Mouse (Mus musculus) adrenal gland, adult 18-20 months (tissue): ENCODE measurements at regions not wholly inside any gene's neighbourhood (a gene's known extent, or its start where the extent isn't known, plus 50 kb on each side); places are given as distances from the start of the nearest gene placed in this dataset.

ENCODE experiments used
- DNase-seq, 2 experiments: peaks; one replicate each; pipeline ENCODE4 v3.0.0; 2021 to 2022; ENCODE audit warnings: low spot score in 2 of 2

DNA sequence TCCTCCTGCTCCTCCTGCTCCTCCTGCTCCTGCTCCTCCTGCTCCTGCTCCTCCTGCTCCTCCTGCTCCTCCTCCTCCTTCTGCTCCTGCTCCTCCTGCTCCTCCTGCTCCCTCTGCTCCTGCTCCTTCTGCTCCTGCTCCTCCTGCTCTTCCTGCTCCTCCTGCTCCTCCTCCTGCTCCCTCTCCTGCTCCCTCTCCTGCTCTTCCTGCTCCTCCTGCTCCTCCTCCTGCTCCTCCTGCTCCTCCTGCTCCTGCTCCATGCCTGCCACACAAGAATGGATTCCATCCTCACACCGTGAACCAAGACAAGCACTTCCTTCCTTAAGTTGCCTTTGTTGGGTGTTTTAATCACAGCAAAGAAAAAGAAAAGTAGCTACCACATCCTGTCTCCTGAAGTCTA lies 144.4 kb upstream of the A230072I06Rik start:
- no peak for DNase-seq

DNA sequence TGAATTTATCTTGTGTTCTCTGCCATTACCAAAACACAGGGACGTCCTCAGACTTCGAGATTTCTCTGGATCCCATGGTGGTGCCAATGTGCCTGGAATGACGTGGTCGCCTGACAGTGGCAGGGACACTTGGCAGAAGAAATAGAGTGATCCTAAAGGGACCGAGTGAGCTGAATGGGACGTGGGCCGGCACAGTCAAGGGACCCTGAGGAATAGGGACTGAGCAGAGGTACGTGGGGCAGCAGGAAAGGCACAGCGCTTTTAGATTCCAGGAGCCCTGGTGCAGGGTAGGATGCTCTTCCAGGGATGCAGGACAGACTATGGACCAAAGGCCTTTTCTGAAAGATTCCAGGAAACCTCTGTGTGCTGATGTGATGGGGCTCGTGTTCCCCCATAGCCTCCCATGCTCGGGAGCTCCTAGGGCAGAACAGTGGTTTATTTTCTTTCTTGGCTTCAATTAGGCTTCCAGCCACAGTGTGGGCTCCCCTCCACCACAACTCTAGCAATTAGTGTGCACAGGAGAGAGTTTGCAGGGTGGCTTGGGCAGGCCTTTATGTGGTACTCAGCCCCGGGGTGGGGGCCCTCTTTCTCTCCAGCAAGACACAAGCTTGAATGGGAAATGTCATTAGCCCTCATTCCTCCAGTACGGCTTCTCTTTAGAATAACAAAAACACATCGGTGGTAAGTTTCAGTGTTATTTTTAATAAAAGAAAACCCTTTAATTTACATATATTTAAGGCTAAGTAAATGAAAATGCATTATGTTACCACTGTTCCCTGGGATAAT lies 143.0 kb upstream of the A230072I06Rik start:
- DNase-seq = no peak

DNA sequence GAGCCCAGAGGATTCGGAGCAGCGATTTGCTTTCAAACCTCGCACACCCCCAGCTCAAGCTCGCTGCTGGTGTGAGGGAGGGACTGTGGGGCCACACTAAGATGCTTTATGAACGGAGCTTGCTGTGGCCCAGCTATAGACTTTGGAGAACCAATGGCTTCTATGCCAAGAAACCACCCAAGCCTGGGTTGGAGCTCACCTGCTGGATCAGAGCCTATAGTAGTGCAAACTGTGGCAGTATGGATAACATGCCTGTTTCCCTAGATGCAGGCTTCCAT lies 142.5 kb upstream of the A230072I06Rik start:
- DNase-seq = no peak

DNA sequence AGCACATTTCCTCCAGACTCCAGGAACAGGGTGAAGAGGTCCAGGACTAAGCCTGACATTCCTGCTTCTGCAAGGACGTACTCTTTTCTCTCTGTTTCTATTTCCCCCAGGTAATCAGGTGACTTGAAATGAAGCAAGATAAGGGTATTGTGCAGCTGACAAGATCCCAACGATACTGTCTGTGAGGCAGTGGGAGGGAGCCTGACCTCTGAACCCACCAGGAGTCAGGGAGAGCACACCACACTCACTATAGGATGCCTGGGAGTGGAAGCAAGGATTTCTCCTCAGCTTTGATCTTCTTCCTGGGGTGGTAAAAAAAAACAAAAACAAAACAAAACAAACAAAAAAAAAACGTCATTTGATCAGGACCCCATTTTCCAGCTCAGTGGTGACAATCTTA lies 141.1 kb upstream of the A230072I06Rik start:
- no peak for DNase-seq

DNA sequence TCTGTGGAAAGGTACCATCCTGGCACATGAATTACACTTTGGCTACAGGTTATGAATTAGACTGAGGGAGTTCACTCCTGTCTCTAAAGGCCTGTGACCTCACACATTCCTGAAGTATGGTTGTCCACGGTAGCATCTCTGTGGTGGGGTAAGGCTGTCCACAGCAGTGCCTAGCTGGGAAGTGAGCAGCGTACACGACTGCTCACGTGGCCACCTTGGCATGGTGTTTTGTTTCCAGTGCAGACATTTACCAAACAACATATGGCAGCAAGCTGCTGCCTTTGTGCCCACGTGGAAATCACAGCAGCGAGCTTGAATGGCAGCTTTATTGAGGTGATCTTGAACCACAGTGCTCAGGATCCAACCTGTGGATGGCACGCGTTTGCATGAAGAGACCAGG lies 140.7 kb upstream of the A230072I06Rik start:
- no peak for DNase-seq

DNA sequence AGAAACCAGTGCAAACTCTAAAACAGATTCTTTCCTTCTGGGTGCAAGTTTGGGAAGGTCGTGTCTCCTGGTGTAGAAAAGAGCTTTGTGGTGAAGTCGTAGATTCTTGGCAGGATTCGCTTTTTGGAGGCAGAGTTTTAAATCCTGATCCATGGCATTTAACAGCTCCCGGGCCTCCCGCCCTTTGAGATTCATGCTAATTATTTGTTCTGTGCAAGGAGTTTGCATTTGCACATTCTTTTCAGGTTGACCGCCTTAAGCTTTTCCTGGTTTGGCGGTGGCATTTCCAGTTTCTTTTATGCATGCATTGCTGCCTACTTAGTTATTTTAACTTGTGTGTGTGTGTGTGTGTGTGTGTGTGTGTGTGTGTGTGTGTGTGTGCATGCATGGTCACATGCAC lies 126.9 kb upstream of the A230072I06Rik start:
- no peak for DNase-seq

DNA sequence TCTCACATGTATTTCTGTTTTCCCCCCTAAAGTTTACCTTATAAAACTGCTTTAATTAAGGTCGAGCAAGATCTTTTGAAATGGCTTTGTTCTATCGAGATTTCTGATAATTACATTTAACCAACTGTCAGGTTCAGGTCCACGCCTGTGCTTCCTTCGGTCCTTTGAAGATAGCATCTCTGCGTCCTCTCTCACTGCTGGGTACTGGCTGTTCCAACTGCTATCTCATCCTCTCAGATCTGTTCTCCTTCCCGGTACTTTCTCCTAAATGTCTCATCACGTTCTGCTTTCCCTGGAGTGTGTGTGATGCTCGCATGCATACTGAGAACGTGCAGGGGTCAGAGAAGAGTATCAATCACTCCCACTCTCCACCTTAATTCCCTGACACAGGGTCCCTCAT lies 125.8 kb upstream of the A230072I06Rik start:
- DNase-seq = no peak

DNA sequence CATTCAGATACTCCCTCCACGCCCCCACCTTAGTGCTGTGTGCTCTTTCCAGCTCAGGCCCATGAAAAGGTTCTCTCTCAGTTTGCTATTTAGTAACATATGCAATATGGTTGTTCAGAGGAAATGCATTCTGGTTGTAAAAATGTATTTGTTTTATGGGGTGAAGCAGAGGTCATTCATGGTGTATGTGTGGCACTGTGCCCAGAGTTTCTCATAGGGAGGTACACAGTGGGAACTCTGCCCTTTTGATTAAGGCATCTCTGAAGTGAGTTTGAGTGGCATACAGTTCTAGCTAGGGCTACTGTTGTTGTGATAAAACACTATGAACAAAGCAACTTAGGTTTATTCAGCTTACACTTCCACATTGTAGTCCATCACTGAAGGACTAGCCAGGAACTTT lies 121.7 kb upstream of the A230072I06Rik start:
- no peak for DNase-seq

DNA sequence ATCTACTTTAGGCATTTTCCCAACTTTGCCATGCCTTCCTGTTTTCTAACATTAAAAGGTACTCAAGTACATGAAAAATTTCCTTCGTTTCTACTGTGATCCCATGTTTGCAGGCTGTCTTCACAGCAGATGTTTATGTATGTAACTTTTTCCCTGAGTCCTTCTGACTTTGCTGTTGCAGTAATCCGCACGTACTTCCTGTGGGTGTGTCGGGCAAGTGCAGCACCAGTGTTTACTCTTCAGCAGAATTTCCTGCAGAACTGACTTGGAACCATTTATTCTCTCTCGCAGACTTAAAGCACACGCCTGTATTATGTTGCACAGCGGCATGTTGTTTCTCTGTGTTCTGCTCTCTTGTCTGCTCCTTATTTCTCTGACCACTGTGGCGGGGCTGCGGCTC lies 120.4 kb upstream of the A230072I06Rik start:
- DNase-seq = no peak

DNA sequence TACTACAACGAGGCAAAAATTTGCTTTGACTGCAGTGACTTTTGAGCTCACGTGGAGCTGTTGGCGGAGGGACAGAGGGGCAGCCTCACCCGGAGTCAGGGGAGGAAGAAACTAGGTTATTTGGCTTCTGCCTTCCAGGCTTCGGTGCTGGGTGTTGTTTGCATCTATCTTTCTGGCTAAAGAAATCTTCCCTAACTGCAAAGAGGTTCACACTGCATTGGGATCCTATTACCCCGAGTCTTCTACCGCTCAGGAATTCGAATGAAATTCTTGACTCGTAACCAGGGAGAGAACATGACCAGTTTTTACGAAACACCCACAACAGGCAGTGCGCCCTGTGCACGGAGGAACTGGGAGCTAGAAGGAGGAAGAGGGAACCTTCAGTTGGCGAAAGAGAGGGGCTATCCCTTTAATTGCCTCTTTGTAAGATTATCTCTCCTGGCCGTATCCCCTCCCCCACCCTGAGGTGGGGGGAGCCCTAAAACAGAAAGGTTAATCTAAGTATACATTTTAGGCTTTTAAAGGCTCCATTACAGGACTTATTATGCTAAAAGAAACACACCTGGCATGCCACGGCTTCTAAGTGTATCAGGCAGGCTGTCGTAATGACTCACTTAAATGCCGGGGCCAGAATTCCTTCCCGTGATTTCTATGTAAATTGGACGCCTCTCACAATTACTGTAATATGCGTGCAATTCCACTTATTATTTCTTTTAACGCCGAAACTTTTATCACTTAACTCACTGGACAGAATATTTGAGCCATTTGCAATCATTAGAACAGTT lies 115.5 kb upstream of the A230072I06Rik start:
- no peak for DNase-seq

DNA sequence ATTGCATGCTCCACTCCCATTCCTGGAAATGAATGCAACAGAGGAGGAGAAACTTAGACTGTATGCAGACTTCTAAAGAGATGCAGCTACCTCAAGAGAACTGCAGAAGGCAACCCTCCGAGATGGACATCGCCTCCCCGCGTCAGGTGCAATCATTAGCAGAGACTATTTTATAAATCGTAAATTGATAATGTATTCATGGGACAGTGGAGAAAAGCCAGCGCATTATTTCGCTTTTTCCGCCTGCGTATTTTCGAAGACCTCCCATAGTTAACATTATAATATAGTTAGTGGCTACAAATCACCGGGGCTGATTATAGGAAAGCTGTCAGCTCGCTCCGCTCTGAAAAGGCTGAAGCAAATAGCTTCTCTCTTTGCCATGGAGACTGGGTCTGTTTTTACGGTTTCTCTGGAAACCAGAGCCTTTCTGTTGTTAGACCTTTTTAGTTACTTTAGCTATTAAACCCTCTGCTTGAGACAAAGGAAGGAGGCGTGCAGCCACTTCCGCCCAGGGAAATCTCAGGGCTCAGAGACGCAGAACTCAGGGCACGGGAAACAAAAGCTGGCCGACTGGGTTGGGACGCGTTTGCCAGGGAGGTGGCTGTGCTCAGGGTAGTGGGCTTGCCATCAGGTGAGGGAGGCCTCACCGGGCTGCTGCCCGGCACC lies 113.0 kb upstream of the A230072I06Rik start:
- DNase-seq = no peak

DNA sequence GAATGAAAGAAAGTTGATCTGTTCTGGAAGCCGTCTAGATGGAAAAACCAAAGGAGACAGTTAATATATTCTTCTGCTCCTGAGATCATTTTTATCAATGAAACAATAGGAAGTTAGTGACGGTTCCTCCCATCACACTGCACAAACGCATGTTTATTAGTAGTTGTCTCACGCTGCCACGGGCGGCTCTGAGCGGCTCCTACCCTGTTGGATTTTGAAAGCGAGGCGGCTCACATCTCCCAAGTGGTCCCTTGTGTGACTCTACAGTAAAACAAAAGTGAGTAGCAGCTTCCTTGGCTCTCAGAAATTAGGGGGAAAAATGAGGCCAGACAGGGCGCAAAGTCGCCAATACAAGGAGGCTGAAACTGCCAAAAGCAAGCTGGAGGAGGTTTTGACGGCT lies 106.8 kb upstream of the A230072I06Rik start:
- no peak for DNase-seq

DNA sequence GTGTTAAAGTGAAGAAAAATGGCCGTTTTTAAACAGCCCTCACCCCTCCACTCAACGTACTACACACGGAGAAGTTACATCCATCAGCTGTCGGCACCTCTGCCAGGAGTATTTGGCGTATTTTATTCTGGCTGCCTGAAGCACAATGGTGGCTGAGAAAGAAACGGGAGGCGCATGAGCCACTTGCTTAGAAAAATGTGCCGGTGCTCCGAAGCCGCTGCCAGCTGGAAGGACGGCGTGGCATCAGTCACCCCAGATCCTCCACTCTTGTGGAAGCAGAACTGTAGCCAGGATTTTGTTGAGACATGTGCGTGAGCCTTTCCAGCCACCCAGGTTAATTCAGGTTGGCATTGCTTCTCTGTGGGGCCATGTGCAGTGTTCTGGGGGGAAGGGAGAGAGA lies 103.1 kb upstream of the A230072I06Rik start:
- no peak for DNase-seq

DNA sequence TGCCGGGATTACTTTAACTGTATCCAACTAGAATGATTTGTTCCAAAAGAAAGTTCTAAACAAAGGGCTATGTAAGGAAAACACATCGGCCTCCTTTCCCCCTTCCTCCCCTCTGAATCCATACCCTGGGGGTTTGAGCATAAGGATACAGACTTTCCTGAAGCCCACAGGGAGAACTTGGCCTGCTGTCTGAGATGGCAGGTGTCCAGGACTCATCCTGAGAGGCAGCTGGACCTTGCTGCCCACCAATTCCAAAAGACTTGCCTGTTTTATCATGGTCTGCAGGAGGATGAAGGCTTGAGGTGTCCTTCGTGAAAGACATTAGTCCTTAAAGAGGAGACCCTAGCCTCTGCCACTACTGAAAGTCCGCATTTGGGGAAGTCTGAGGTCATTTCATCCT lies 94.0 kb upstream of the A230072I06Rik start:
- no peak for DNase-seq

DNA sequence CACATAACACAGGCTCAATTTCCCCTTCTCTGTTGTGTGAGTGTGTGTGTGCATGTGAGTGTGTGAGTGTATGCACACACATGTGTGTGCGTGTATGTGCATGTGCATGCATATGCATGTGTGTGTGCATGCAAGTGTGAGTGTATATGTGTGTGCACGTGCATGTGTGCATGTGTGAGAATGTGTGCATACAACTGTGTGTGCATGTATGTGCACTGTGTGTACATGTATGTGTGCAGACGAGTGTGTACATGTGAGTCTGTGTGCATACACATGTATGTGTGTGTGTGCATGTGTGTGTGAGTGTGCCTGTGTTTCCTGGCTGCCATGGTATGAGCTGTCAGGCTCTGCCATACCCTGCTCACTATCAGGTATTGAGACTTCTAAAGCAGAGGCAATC lies 91.3 kb upstream of the A230072I06Rik start:
- no peak for DNase-seq

DNA sequence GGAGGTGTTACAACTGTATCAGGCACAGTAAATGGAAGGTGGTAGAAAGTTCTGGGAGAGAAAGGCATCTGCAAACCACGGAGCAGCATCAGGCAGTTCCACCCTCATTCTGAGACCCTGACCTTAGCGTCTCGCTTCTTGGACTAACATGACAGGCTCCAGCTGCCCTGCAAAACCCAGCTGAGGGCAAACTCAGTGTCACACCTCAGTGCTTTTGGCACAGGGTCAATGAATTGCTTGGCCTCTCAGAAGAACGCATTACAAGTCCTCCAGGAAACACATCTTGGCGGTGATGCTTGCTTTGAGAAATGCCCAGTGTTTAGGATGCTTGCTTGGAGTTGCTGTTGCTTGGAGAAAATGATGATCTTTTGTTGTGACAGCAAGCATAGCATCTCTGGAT lies 90.2 kb upstream of the A230072I06Rik start:
- DNase-seq = no peak

DNA sequence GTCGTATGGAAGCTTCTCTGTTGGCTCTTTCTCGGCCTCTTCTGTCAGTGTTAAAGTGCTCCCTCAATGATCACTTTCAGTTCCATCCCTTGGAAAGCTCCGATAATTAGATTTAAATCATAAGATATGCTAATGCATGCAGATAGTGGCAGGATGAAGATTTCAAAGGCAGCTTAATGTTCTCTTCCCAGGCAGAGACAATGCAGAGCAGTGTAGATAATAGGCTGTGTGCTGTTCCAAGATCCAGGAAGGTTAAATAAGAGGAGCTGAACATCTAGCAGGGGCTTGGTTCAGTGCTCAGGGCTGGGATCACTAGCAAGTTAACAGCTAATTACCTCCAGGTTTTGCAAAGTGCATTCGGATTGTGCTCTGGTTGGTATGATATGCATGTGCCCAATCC lies 89.7 kb upstream of the A230072I06Rik start:
- DNase-seq = no peak

DNA sequence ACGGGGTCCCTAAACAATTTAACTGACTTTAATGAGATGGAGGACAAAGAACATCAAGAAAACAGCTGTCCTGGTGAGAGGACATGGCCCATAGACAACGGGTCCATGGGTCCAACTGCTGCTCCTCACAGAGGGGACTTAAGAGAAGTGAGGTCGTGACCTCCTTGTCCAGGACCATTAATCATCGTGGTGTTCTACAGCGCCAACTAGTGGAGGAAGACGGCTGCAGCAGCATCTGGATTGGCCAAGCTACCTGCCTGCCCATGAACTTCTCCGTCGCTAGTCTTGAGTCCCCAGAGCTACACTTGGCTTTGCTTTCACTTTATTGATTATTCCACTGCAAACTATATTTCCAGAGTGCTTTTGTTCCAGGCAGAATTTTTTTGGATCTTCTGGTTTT lies 86.6 kb upstream of the A230072I06Rik start:
- DNase-seq = no peak

DNA sequence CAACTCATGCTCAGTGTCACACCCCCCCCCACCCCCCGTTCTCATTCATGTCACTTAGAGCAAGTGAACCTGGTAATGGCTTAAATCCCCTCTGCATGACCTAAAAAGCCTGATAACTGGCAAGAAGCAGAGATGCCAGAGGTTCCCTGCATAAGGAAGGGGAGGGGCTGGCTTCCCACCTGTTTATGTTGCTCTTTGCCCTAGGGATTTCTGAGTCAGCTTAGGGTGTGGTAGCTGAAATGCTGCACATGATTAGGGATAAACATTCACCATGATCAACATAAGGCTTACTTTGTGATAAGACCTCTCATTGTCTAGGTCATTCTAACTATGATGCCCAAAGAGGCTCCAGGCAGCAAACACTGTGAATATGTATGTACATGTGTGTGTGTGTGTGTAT lies 72.7 kb upstream of the A230072I06Rik start:
- no peak for DNase-seq

DNA sequence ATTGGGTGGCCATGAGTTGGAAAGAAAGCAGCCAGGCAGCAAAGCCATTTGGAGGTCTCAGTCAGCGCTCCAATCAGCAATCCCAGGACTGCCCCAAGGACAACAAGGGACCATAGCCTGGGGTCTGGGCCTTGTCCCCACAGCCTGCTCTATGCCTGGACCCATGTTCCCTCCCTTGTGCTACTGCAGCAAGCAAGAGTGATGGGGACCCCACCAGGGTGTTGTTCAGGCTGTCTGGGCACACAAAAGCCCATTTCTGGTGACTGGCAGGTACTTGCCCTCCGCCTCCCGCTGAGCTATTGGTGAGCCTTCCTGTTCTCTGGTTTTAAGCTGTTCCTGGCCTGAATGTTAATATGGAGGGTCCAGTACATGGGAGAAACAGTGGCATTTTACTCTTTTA lies 71.2 kb upstream of the A230072I06Rik start:
- DNase-seq = no peak

DNA sequence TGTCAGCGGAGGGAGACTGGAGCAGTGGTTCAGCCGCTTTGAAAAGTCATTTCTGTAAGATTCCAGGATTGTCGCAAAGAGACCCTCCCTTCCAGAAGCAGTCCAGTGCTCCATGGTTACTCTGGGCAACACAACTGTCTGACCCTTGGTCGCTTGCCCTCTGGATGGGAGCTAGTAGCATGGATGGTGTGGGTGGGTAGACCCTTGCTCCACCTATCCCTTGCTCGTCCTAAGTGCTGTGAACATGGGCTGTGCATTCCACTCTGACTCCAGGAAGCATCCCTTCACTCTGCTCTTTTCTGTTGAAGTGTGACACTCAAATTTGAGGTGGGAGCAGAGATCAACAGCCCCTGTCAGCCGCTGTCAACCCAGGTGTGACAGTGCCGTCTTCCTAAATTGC lies 64.8 kb upstream of the A230072I06Rik start:
- no peak for DNase-seq

DNA sequence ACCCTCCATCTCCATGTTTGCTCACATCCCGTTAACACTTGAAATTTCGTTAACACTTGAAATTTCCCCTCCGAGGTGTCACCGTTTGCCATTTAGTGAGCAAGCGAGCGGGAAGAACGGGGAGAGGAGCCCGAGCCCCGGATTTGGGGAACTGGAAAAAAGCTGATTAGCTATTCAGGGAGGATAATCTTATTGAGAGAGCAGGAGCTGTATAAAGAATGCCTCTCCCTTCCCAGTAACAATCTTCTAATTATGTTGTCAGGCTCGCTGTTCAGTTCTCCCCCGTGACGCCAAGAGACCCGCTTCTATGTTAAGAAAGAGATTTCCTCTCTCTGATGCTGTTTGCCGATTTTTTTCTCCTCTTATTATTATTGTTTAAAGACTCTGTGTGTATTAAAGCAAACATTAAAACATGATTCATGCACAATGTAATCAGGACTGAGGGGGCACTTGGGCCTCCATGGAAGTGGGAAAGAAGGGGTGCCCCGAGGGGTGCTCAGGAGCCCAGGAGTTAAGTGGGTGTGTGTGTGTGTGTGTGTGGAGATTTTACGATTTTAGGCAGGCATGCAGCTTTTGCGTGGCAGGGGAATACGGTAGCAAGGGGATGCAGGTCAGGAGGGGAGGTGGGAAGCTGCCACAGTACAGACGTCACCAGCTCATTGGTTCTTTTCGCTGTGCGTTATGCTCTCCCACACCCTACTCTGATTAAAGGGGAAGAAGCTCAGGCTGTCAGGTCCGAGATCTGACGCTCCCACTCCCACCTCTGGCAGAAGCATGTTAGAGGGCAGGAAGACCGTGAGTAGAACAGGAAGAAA lies 64.2 kb upstream of the A230072I06Rik start:
- DNase-seq = no peak
